Mouse (Mus musculus) heart, embryonic 14.5 days (tissue): ENCODE measurements around the gene Ffar2. TPM values are rescaled to one million over a fixed set of nuclear protein-coding genes. Genes with fewer than 3 reads are reported as not detected.

ENCODE experiments used
- ATAC-seq: fragments of 200-750 bp; cut with Nextera tagmentation; 2 replicates; pipeline ENCODE4 v1.8.0; 2017; ENCODE audit warnings: low read depth, moderate TSS enrichment; ENCODE audit not compliant: insufficient number of reproducible peaks, insufficient read depth, low FRiP score
- H3K27ac ChIP-seq, 2 experiments: fragments of 200-500 bp in 1 of 2; fragments of 300-500 bp in 1 of 2; sonication (generic) in 1 of 2; replicated peaks in 1 of 2; 2 replicates each; pipeline ENCODE4 v1.5.1; 2012 to 2014; ENCODE audit warnings: low read depth in 2 of 2, low read length in 2 of 2, control low read depth in 1 of 2, mild to moderate bottlenecking in 1 of 2, mixed read lengths in 1 of 2; ENCODE audit not compliant: control insufficient read depth in 1 of 2, insufficient read depth in 1 of 2
- H3K27me3 ChIP-seq: fragments of 300-500 bp; sonication (generic); 2 replicates; pipeline ENCODE4 v1.6.1; 2014; ENCODE audit warnings: mild to moderate bottlenecking, low read length, control low read depth; ENCODE audit not compliant: control insufficient read depth, insufficient read depth
- H3K36me3 ChIP-seq: fragments of 300-500 bp; sonication (generic); 2 replicates; pipeline ENCODE4 v1.6.1; 2014; ENCODE audit warnings: mild to moderate bottlenecking, control low read depth, low read length, mixed read lengths; ENCODE audit not compliant: control insufficient read depth, insufficient read depth
- H3K4me1 ChIP-seq, 2 experiments: fragments of 200-500 bp in 1 of 2; fragments of 300-500 bp in 1 of 2; sonication (generic) in 1 of 2; 2 replicates each; pipeline ENCODE4 v1.6.1; 2012 to 2014; ENCODE audit warnings: low read length in 2 of 2, control low read depth in 1 of 2, mixed read lengths in 1 of 2; ENCODE audit not compliant: control insufficient read depth in 2 of 2, insufficient read depth in 2 of 2
- H3K4me2 ChIP-seq: fragments of 300-500 bp; sonication (generic); 2 replicates; pipeline ENCODE4 v1.6.1; 2014; ENCODE audit warnings: mild to moderate bottlenecking, low read length
- H3K4me3 ChIP-seq, 2 experiments: fragments of 200-500 bp in 1 of 2; fragments of 300-500 bp in 1 of 2; sonication (generic) in 1 of 2; 2 replicates each; pipeline ENCODE4 v1.5.1; 2012 to 2014; ENCODE audit warnings: low read length in 2 of 2, mild to moderate bottlenecking in 2 of 2, control low read depth in 1 of 2, low read depth in 1 of 2, moderate library complexity in 1 of 2; ENCODE audit not compliant: control insufficient read depth in 1 of 2, insufficient read depth in 1 of 2
- H3K9ac ChIP-seq: fragments of 300-500 bp; sonication (generic); 2 replicates; pipeline ENCODE4 v1.6.1; 2014; ENCODE audit warnings: mild to moderate bottlenecking, low read length
- H3K9me3 ChIP-seq: fragments of 300-500 bp; sonication (generic); 2 replicates; pipeline ENCODE4 v1.6.1; 2016; ENCODE audit warnings: low read length, control low read depth; ENCODE audit not compliant: control insufficient read depth
- WGBS: fragments of 180-500 bp; shearing (Covaris S2); extraction: QIAGEN DNeasy Blood & Tissue Kit; methylation state at CpG from one replicate; pipeline ENCODE4 v1.1.7; 2014; 5-methylcytosine and 5-hydroxymethylcytosine counted together
- polyA plus RNA-seq: library from polyadenylated mRNA; unstranded; fragments of >200 nt; fragmentation: Nextera tagmentation; extraction: Ambion mirVana; gene quantifications from 2 replicates; pipeline ENCODE4 v1.2.1, GENCODE M21; 2014

The Ffar2 gene
- polyA plus RNA-seq, 1 experiment from 2014 or later, result 0.16 TPM

GRCm38 (mm10) chr7:30856078-30856477 is 32.5 kb upstream of the Ffar2 start, which contains the start of gene Ffar3:
Gene Ffar3, minus strand, starts transcription at chr7:30856178.
- 46% methylated on average over 6 of the region's 6 CpGs for WGBS
- ATAC-seq, result no peak
- Histone ChIP-seq H3K27ac (no peak within 1 kb of the TSS), H3K9me3 (no peaks in the 10 kb centered on the region), H3K36me3 (no peaks in the 10 kb centered on the region), H3K4me3 (no peak within 1 kb of the TSS), H3K4me1 (peaks cover 0 to 8% of the 10 kb centered on the region in 2 experiments; a peak in 1 of 4 replicates), H3K4me2 (no peak within 1 kb of the TSS), H3K9ac (no peak within 1 kb of the TSS), H3K27me3 (peaks cover 17% of the 10 kb centered on the region)

- Histone ChIP-seq H3K27ac (no peak overlapping the region), H3K27me3 (peaks cover 12% of the 10 kb centered on the region), H3K36me3 (no peaks in the 10 kb centered on the region), H3K9me3 (no peaks in the 10 kb centered on the region), H3K9ac (no peak overlapping the region), H3K4me2 (no peak overlapping the region), H3K4me1 (peaks cover 0 to 5% of the 10 kb centered on the region in 2 experiments; a peak in 1 of 4 replicates), H3K4me3 (no peak overlapping the region)
- no peak for ATAC-seq
- 74% methylated on average over 1 of the region's 1 CpGs for WGBS
These were observed 27.8 kb upstream of the Ffar2 start for GRCm38 (mm10) chr7:30851421-30851820.

DNA sequence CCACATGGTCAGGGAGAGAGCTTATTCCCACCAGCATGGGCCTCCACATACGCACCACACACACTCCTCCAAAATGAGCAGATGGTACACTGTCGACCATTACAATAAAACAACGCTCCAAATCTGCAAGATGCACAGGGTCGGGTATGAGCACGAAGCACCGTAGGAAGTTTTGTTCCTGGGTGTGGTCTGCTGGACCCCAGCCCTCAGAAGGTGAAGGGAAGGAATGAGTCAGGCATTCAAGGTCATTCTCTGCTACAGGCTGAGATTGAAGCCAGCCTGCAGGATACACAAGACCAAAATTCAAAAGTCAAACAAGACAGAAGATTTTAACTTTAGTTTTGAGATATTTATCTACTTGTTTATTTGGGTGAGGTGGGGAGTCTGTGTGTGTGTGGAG is 24.4 kb upstream of the Ffar2 start:
- no peak overlapping the region for H3K9ac ChIP-seq
- no peaks in the 10 kb centered on the region for H3K9me3 ChIP-seq
- 70% methylated on average over 6 of the region's 6 CpGs for WGBS
- H3K4me2 ChIP-seq, result no peak overlapping the region
- no peak overlapping the region for H3K27ac ChIP-seq
- H3K4me1 ChIP-seq, result no peaks in the 10 kb centered on the region; a peak in 1 of 4 replicates
- ATAC-seq, result no peak
- H3K27me3 ChIP-seq, result no peaks in the 10 kb centered on the region
- no peak overlapping the region for H3K4me3 ChIP-seq
- no peaks in the 10 kb centered on the region for H3K36me3 ChIP-seq

- Histone ChIP-seq H3K9ac (no peak overlapping the region), H3K27me3 (no peaks in the 10 kb centered on the region), H3K4me2 (no peak overlapping the region), H3K27ac (no peak overlapping the region), H3K4me1 (no peaks in the 10 kb centered on the region; a peak in 1 of 4 replicates), H3K9me3 (no peaks in the 10 kb centered on the region), H3K36me3 (no peaks in the 10 kb centered on the region), H3K4me3 (no peak overlapping the region)
- ATAC-seq, result no peak
- 67% methylated on average over 5 of the region's 5 CpGs for WGBS
These were observed 23.8 kb upstream of the Ffar2 start for GRCm38 (mm10) chr7:30847386-30847785.

GRCm38 (mm10) chr7:30846505-30847053 is 23.0 kb upstream of the Ffar2 start:
- 78% methylated on average over 2 of the region's 2 CpGs for WGBS
- no peaks in the 10 kb centered on the region for H3K9me3 ChIP-seq
- H3K4me3 ChIP-seq, result no peak overlapping the region
- H3K4me1 ChIP-seq, result no peaks in the 10 kb centered on the region; a peak in 1 of 4 replicates
- ATAC-seq, result no peak
- no peak overlapping the region for H3K4me2 ChIP-seq
- no peaks in the 10 kb centered on the region for H3K27me3 ChIP-seq
- no peak overlapping the region for H3K27ac ChIP-seq
- H3K9ac ChIP-seq, result no peak overlapping the region
- H3K36me3 ChIP-seq, result no peaks in the 10 kb centered on the region

- 32% methylated on average over 7 of the region's 7 CpGs for WGBS
- Histone ChIP-seq H3K27ac (no peak overlapping the region), H3K36me3 (no peaks in the 10 kb centered on the region)
These were observed 21.2 kb upstream of the Ffar2 start for GRCm38 (mm10) chr7:30844676-30845297.

DNA sequence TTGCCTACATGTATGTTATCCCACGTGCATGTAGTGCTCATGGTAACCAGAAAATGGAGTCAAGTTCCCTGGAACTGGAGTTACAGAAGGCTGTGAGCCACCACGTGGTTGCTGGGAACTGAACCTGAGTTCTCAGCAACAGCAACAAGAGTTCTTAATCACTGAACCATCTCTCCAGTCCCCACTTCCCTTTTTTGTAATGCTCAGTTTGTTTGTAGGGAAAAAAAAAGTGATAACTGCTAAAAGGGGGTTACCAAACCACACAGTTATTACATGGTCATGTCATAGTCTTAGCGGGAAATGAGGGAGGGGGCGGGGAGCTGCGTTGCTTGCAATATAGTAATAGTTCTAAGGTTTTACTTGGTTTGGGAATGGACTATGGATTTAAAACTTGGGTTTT is 18.5 kb upstream of the Ffar2 start:
- H3K9me3 ChIP-seq, result no peaks in the 10 kb centered on the region
- no peak overlapping the region for H3K27ac ChIP-seq
- no peak overlapping the region for H3K9ac ChIP-seq
- peaks cover 4% of the 10 kb centered on the region for H3K27me3 ChIP-seq
- no peak overlapping the region for H3K4me2 ChIP-seq
- ATAC-seq, result no peak
- H3K4me1 ChIP-seq, result peaks cover 4 to 11% of the 10 kb centered on the region in 2 experiments; a peak in 1 of 4 replicates
- H3K4me3 ChIP-seq, result no peak overlapping the region
- WGBS, result 84% methylated on average over 5 of the region's 5 CpGs
- H3K36me3 ChIP-seq, result no peaks in the 10 kb centered on the region

More at GRCm38 (mm10) chr7:30844676-30845297, 21.2 kb upstream of the Ffar2 start:
- Histone ChIP-seq H3K4me1 (peaks cover 4 to 11% of the 10 kb centered on the region in 2 experiments; a peak in 2 of 4 replicates), H3K9me3 (no peaks in the 10 kb centered on the region), H3K4me2 (no peak overlapping the region), H3K27me3 (no peaks in the 10 kb centered on the region), H3K9ac (no peak overlapping the region), H3K4me3 (no peak overlapping the region)
- ATAC-seq, result no peak
